Mouse (Mus musculus) heart, postnatal 36 days (tissue): ENCODE data around the gene Rgs7. TPM values are rescaled to one million over a fixed set of nuclear protein-coding genes. Genes with fewer than 3 reads are reported as not detected.

Experiments used
- DNase-seq, 2 experiments: peaks; one replicate each; pipeline ENCODE4 v3.0.0; 2021 to 2022
- intact Hi-C: fragments of 180-260 bp; cut with DNase I; formaldehyde crosslinking; loops from one replicate; pipeline ENCODE4 v1.15.1; 2025
- total RNA-seq, 2 experiments: library from RNA; stranded (reverse); gene quantifications; 2 replicates each; pipeline ENCODE4 v1.2.3; 2021

Gene Rgs7
- total RNA-seq, 2 experiments from 2014 or later = 1.4 to 1.7 TPM

GRCm38 (mm10) chr1:175317264-175317663 is 175.0 kb downstream of the Rgs7 start:
- intact Hi-C loops = no loop called here
- DNase-seq = no peak

- intact Hi-C loops = no loop called here
- DNase-seq = no peak
Observed at GRCm38 (mm10) chr1:175307604-175308003, 184.7 kb downstream of the Rgs7 start.

- intact Hi-C loops = no loop called here
- DNase-seq = no peak
Observed at GRCm38 (mm10) chr1:175300895-175301294, 191.4 kb downstream of the Rgs7 start.

DNA sequence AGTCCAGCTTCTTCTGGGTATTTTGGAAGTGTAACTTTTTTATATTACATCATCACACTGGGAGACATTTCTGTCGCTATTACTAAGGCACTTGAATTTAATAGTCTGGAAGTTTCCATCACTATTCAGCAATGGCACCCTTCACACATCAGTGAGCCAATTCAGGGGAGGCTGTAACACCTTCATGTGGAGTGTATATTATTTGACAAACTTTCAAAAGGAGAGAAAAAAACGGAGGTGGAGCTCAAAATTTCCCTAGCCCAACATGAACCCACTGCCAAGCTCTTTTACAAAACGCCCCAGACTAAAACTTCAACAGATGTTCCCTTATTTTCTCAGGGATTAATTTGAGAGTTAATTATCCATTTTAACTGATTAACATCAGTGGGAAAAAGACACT is 191.9 kb downstream of the Rgs7 start:
- DNase-seq = no peak
- intact Hi-C loops = no loop called here

DNA sequence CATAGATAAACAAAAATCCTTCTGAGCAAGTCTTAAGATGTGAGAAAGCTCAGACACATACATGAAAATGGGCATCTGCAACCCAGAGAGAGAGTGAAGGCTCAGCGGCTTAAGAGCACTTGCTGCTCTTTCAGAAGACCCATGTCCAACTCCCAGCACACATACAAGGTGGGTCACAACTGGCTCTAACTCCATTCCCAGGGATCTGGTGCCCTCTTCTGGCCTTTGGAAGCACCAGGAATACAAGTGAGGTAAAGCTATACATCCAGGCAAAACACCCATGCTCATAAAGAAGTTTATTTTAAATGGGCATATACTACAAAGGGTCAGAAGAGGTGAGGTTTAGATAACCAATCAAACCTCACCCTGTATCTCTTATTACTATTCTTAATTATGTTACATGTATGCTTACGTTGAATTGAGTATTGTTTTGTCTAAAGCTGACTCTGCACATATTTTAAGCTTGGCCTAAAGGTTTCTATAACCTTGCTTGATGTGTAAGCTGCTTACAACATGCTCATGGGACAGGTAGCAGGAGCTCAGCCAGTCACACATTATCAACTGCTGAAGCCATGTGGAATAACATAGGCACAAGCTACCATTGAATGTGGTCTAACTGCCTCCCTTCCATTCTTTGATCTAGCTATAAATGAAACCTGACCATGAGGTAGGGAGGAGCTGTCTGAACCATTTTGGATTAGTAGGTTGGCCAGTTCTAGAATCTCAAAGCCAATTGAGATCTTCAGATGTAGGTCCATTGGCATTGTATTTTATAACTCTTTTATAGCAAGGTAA is 192.5 kb downstream of the Rgs7 start:
- intact Hi-C loops = no loop called here
- DNase-seq = no peak

- intact Hi-C loops = no loop called here
Observed at GRCm38 (mm10) chr1:175296906-175297305, 195.4 kb downstream of the Rgs7 start.

DNA sequence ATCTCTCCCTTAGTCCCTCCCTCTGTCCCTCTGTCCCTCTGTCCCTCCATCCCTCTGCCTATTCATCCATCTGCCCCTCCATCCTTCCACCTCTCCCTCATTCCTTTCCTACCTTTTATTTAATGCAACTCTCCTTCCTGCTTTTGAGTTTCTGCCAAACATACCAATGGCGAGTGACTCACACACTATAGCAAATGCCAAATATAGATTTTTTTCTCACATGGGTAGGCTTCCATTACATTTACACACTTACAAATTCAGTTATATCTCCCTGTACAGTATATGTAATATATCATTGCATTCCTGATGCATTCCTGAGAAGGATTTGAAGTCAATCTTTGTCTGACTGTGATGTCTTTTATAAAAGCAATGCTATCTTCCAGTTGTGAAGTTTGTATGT is 202.2 kb downstream of the Rgs7 start:
- DNase-seq = no peak
- intact Hi-C loops = no loop called here

More at GRCm38 (mm10) chr1:175296906-175297305, 195.4 kb downstream of the Rgs7 start:
- no peak for DNase-seq

DNA sequence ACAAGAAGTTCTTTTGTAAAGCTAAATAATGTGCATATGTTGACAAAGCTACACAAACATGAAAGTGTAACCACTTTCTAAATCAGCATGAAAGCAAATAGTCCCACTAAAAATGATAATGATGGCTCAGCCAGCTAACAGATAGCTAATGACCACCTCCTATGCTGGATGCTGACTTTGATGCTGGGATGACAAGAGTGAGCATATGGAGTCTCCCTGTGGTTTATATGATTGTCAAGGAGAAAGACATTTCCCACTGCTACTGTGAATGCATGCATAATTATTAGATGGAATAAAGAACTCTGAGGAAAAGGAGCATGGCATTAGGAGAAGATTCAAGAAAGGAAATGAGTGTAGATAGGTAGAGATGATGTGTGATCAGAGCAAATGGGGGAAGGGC is 230.0 kb downstream of the Rgs7 start:
- no peak for DNase-seq
- intact Hi-C loops = no loop called here

GRCm38 (mm10) chr1:175259374-175259773 is 232.9 kb downstream of the Rgs7 start:
- no peak for DNase-seq
- intact Hi-C loops = no loop called here

DNA sequence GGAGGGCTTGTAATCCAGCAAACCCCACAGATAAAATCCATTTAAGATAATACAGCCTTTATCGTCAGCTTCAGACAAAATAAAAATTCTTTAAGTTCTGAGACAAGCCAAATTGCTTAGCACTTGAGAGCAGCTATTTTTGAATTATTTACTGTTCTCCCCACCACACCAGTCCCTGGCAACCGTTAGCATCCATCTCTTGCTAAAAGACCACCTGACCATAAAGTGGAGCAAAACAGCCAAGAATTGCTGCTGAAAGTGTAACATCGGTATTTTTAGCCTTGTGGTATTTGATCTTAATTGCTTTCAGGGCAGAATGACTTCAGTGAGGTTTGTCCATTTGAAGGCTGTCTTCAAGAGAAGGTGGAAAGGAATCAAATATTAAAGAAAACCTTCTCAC is 237.1 kb downstream of the Rgs7 start:
- DNase-seq = no peak
- intact Hi-C loops = no loop called here

DNA sequence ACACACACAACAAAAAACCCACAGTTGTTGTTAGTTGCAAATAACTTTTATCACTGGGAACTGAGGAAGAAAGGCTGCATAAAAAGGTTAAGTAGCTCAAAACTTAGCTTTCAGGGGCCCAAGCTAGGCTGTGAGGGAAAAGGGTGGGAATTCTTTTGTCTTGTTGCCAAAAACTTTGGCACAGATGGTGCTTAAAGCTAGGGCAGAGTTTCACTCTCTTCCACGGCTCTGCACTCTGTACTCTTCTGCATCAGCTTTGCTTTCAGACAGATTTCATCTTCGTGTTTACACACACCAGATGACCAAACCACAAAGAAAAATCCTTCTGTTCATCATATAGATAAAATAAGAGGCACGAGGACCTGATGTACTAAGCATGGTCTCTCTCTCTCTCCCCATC is 237.6 kb downstream of the Rgs7 start:
- intact Hi-C loops = no loop called here
- no peak for DNase-seq

GRCm38 (mm10) chr1:175242135-175242534 is 250.2 kb downstream of the Rgs7 start:
- DNase-seq = no peak
- intact Hi-C loops = no loop called here

- intact Hi-C loops = no loop called here
- no peak for DNase-seq
Observed at GRCm38 (mm10) chr1:175240137-175240536, 252.2 kb downstream of the Rgs7 start.

DNA sequence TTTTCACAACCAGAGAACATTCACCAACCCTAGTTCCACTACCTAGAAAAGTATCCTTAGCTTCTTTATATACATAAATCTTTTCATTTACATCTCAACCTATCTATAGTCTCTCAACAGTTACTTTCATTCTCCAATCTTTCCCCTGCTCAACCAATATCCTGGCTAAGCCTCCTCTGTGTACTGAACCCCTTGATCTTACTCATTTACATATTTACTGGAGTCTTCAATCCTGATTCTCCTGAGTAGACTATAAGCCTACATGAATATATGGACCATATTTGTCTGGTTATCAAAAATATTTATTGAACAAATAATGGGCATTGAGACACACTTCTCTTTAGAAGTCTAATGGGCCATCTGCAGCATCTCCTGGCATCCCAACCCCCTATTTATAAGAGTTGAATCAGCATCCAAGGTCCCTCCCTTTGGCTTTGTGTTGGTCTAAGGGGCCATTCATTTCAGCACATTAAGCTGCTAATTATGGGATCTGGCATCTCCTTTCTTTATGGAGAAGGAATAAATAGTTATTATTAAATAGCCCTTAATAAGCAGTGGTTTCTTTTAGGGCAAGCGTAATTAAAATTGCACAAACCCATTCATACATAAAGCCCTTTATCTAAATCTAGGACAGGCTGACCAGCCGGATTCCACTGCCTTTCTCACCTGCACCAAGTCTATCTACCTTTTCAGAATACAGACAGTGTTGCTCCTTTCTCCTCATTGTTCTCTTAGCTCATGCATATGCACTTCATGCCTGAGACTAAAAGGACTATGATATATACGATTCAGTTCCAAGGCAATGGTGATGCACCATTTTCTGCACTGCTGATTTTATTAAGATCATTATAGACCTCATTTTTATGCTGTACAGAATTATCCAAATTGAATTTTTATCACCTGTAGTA is 270.5 kb downstream of the Rgs7 start:
- DNase-seq = no peak
- intact Hi-C loops = no loop called here

- intact Hi-C loops = no loop called here
- no peak for DNase-seq
Observed at GRCm38 (mm10) chr1:175219563-175219962, 272.7 kb downstream of the Rgs7 start.

DNA sequence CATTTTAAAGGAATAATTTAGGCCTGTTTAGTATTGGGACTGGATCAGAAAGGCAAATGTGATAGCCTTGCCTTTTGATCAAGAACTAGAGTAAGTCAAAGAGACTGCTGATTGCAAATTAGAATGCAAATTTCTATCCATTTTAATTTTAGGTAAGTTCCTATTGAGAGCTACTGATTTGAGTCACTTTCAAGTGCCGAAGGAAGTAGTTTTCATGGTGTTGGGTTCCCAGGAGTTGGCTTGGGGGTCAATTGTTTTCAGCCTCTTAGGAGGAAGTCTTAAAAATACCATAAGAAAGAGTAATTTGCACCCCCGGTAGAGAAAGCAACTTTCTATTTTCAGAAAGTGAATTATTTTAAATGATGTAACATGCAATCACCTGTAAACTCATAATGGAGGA is 285.3 kb downstream of the Rgs7 start:
- intact Hi-C loops = no loop called here
- no peak for DNase-seq

- intact Hi-C loops = no loop called here
- no peak for DNase-seq
Observed at GRCm38 (mm10) chr1:175205633-175206032, 286.7 kb downstream of the Rgs7 start.

DNA sequence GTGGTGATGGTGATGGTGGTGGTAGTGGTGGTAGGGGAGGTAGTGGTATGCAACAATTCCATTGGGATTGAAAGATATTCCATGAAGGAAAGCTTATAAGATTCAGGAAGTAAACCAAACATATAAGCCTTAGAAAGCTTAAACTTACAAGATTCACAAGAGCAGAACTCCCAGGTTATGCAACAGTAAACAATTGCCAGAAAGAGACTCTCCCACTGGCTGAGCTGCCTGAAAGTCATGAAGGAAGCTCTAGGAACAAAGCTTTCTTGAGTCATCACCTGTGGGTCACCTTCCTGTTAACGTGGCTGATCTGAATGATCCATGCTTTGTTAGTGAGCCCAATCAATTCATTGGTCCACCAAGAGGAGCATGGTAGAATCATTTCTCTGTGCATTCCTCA is 288.8 kb downstream of the Rgs7 start:
- DNase-seq = no peak
- intact Hi-C loops = no loop called here

DNA sequence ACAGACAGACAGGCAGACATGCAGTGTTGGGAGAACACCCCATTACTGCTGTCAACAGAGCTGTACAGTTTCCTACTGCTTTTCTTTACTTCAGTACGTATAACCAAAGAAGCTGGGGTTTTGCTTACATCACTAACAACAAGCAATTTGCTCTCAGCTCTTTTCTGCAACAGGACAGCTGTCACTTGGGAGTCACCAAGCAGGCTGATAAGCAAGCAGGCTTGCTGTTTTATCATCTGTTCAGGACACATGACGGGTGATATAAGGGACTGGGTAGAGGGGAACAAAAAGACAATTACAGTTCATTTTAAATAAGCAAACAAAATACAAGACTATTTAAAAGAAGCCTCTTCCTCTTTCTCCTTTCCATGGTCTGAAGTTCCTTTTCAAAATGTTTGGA is 289.4 kb downstream of the Rgs7 start:
- intact Hi-C loops = no loop called here

GRCm38 (mm10) chr1:175198881-175199280 is 293.4 kb downstream of the Rgs7 start:
- no peak for DNase-seq
- intact Hi-C loops = no loop called here

More for the DNA sequence above, 289.4 kb downstream of the Rgs7 start:
- no peak for DNase-seq

GRCm38 (mm10) chr1:175195806-175196205 is 296.5 kb downstream of the Rgs7 start:
- intact Hi-C loops = no loop called here
- DNase-seq = no peak

DNA sequence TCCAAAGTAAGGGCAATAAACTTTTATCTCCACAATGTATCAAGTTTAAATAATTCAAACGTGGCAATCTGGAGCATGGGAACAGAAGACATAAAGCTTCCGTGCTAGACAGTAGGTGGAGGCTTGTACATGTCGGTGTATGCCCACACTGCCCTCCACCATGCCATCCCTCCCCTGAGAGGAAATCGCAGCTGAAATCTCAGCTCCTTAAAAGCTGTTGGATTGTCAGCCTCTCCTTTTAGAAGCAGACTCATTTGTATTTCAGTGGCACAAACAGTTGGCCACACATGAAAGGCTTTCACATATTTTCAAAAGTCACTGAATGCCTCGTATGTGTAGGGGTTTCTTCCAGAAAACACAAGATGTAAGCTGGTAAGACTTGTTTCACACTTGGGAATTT is 304.1 kb downstream of the Rgs7 start:
- intact Hi-C loops = no loop called here
- DNase-seq = no peak
